Mouse (Mus musculus) Patski (cell line): ENCODE measurements around the gene Asb18. TPM values are rescaled to one million over a fixed set of nuclear protein-coding genes. Genes with fewer than 3 reads are reported as not detected.

ENCODE experiments used
- ATAC-seq: fragments of 100-300 bp; one replicate; pipeline ENCODE4 v1.8.0; 2021
- CTCF ChIA-PET: fragments of 350-600 bp; sonication (Branson Sonifier 250); formaldehyde crosslinking; loops from one replicate; lab custom pipeline; 2022; ENCODE audit warnings: inconsistent platforms; lab: Charles Lee
- POLR2A ChIA-PET: fragments of 350-600 bp; sonication (Branson Sonifier 250); formaldehyde crosslinking; loops from one replicate; lab custom pipeline; 2022; ENCODE audit warnings: antibody characterized with exemption, inconsistent platforms; lab: Charles Lee
- DNase-seq: peaks from one replicate; pipeline ENCODE4 v3.0.0-alpha.2; 2011; ENCODE audit warnings: low read depth, low spot score
- H3K27me3 ChIP-seq: fragments of 371-371 bp; one replicate; pipeline ENCODE4 v1.5.1; 2021
- CTCF ChIP-seq: fragments of 100-300 bp; IDR thresholded peaks from one replicate; pipeline ENCODE4 v1.5.1; 2021
- in situ Hi-C: fragments of 300-500 bp; cut with MboI; formaldehyde crosslinking; loops from 3 replicates; pipeline ENCODE4 v1.11.1; 2018; ENCODE audit warnings: low pct_unique_long_range_greater_than_20kb, mixed read lengths
- polyA plus RNA-seq: library from polyadenylated mRNA; unstranded; gene quantifications from one replicate; pipeline ENCODE4 v1.2.3, GENCODE M21; 2021

Gene Asb18
- polyA plus RNA-seq, 1 experiment from 2014 or later = not detected

DNA sequence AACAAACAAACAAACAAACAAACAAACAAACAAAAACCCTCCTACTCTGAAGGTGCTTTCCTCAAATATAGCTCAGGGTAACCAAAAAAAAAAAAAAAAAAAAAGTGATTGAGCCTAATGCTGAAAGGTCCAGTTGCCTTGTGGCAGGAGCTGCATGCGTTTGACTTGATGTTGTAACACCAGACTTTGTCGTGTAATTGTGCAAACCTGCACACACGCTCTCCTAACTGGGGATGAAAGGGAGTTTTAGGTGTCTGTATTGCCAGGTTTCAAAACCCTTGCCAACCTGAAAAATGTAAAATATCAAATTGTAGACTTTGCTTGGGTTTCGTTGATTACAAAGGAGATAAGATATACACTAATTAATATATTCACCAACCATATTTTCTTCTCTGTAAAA lies 100.9 kb downstream of the Asb18 start:
- DNase-seq (no peak), ATAC-seq (no peak)
- H3K27me3 ChIP-seq = peaks cover 5% of the 10 kb centered on the region
- POLR2A ChIA-PET = no interaction called here
- CTCF ChIA-PET = no interaction called here
- no peak for TF ChIP-seq CTCF
- in situ Hi-C loops = no loop called here

DNA sequence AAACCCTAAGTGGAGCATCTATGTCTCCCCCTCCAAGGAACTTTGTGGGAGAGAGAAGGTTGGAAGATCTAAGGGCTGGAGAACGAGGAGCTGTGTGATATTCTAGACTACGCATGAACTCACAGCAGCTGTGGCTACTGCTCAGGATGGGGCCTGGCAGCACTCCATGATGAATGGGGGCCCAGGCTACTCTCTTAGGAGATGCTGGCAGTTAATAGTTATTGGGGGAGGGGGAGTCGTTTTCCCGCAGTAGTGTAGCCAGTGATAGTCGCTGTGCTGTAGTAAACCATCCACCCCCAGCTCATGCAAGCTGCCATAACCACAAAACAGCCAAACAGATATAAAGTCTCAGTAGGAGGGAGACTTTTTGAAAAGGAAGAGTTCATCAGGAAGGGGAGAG lies 102.1 kb downstream of the Asb18 start:
- POLR2A ChIA-PET = no interaction called here
- DNase-seq (no peak), ATAC-seq (no peak)
- no peak for TF ChIP-seq CTCF
- in situ Hi-C loops = no loop called here
- CTCF ChIA-PET = no interaction called here
- H3K27me3 ChIP-seq = peaks cover 5% of the 10 kb centered on the region

GRCm38 (mm10) chr1:89909796-89910195 lies 104.7 kb downstream of the Asb18 start:
- ATAC-seq = no peak
- TF ChIP-seq CTCF = no peak
- in situ Hi-C loops = no loop called here
- DNase-seq = no peak
- peaks cover 5% of the 10 kb centered on the region for H3K27me3 ChIP-seq
- ChIA-PET CTCF (interaction anchor here (0.6 kb wide), 1 partner anchor 11 kb away, joined by 3 read pairs; no protein-coding TSS in a partner anchor), POLR2A (interaction anchor here (0.6 kb wide), 1 partner anchor 119 kb away, joined by 7 read pairs; no protein-coding TSS in a partner anchor)

GRCm38 (mm10) chr1:89902641-89903040 lies 111.8 kb downstream of the Asb18 start:
- DNase-seq (no peak), ATAC-seq (no peak)
- H3K27me3 ChIP-seq = no peaks in the 10 kb centered on the region
- no peak for TF ChIP-seq CTCF
- ChIA-PET CTCF (no interaction called here), POLR2A (interaction anchor here (0.6 kb wide), 1 partner anchor 11 kb away, joined by 5 read pairs; no protein-coding TSS in a partner anchor)
- in situ Hi-C loops = no loop called here

DNA sequence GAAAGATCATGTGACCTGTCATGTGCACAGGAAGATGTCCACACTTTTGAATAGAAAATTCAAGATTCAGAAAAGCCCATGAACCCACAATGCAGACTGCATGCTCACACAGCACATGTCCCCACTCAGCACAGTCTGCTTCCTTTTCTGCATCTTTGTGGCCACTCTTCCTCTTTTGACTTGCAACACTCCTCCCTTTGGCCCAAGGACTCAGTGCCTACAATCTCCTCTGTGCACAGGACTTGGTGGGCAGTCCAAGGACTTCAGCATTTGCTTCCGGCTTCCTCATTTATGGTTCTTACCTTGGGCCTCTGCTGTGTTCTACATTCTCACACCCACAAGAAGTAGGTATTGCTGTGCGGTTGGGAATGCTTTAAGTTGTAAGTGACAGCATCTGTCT lies 112.2 kb downstream of the Asb18 start:
- CTCF ChIA-PET = no interaction called here
- no peak for DNase-seq
- POLR2A ChIA-PET = no interaction called here
- H3K27me3 ChIP-seq = no peaks in the 10 kb centered on the region
- in situ Hi-C loops = no loop called here
- TF ChIP-seq CTCF = no peak
- no peak for ATAC-seq

DNA sequence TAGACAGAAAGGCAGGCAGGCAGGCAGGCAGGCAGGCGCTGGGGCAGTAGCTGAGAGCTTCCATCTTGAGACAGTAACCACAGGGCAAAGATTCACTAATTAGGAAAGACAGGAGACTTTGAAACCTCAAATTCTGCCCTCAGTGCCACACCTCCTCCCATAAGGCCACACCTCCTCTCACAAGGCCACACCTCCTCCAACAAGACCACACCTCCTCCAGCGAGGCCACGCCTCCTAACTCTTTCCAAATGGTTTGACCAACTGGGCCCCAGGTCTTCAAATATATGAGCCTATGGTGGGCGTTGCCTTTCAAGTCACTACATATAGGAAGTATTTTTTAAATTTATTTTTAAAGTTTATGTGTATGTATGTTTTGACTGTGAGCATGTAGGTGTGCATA lies 113.1 kb downstream of the Asb18 start:
- ChIA-PET POLR2A (interaction anchor here (0.6 kb wide), 1 partner anchor 93 kb away, joined by 3 read pairs; no protein-coding TSS in a partner anchor), CTCF (no interaction called here)
- in situ Hi-C loops = no loop called here
- no peak for TF ChIP-seq CTCF
- no peak for DNase-seq
- no peak for ATAC-seq
- no peaks in the 10 kb centered on the region for H3K27me3 ChIP-seq

Other genes starting within 250 kb of the Asb18 start
- 3.4 TPM for gene Gbx2, start 83.5 kb downstream of the Asb18 start, polyA plus RNA-seq
- 0.05 TPM for gene Iqca, start 138.7 kb upstream of the Asb18 start, polyA plus RNA-seq
- gene Ackr3, start 189.3 kb upstream of the Asb18 start, polyA plus RNA-seq = 37.6 TPM